Mouse (Mus musculus) intestine, embryonic 16.5 days (tissue): ENCODE results near the gene Ccdc24. TPM values are rescaled to one million over a fixed set of nuclear protein-coding genes. Genes with fewer than 3 reads are reported as not detected.

ENCODE experiments used
- ATAC-seq: fragments of 200-750 bp; cut with Nextera tagmentation; 2 replicates; pipeline ENCODE4 v1.8.0; 2017; ENCODE audit warnings: moderate TSS enrichment, moderate library complexity
- H3K27ac ChIP-seq: fragments of 300-500 bp; sonication (generic); 2 replicates; pipeline ENCODE4 v1.5.1; 2014; ENCODE audit warnings: mild to moderate bottlenecking, low read length
- H3K27me3 ChIP-seq: fragments of 300-500 bp; sonication (generic); replicated peaks from 2 replicates; pipeline ENCODE4 v1.6.1; 2014; ENCODE audit warnings: low read length, control low read depth, mixed read lengths; ENCODE audit not compliant: control insufficient read depth, insufficient read depth
- H3K36me3 ChIP-seq: fragments of 300-500 bp; sonication (generic); 2 replicates; pipeline ENCODE4 v1.6.1; 2014; ENCODE audit warnings: low read length, control low read depth; ENCODE audit not compliant: control insufficient read depth, insufficient read depth
- H3K4me1 ChIP-seq: fragments of 300-500 bp; sonication (generic); 2 replicates; pipeline ENCODE4 v1.6.1; 2014; ENCODE audit warnings: low read length, control low read depth, mixed read lengths; ENCODE audit not compliant: control insufficient read depth, insufficient read depth
- H3K4me2 ChIP-seq: fragments of 300-500 bp; sonication (generic); 2 replicates; pipeline ENCODE4 v1.6.1; 2014; ENCODE audit warnings: low read depth, low read length, control low read depth
- H3K4me3 ChIP-seq: fragments of 300-500 bp; sonication (generic); 2 replicates; pipeline ENCODE4 v1.5.1; 2014; ENCODE audit warnings: mild to moderate bottlenecking, low read length
- H3K9ac ChIP-seq: fragments of 300-500 bp; sonication (generic); 2 replicates; pipeline ENCODE4 v1.6.1; 2014; ENCODE audit warnings: low read depth, low read length
- H3K9me3 ChIP-seq: fragments of 300-500 bp; sonication (generic); 2 replicates; pipeline ENCODE4 v1.6.1; 2016; ENCODE audit warnings: low read length, control low read depth; ENCODE audit not compliant: control insufficient read depth
- WGBS: fragments of 180-500 bp; shearing (Covaris S2); extraction: QIAGEN DNeasy Blood & Tissue Kit; methylation state at CpG from one replicate; pipeline ENCODE4 v1.1.7; 2014; 5-methylcytosine and 5-hydroxymethylcytosine counted together
- polyA plus RNA-seq: library from polyadenylated mRNA; unstranded; fragments of >200 nt; fragmentation: Nextera tagmentation; extraction: Ambion mirVana; gene quantifications from 2 replicates; pipeline ENCODE4 v1.2.1, GENCODE M21; 2015

Ccdc24 gene
- 0.66 and 0.86 TPM in 2 replicates for polyA plus RNA-seq

GRCm38 (mm10) chr4:117872471-117872886 is at the start of gene Ccdc24:
Gene Ccdc24, minus strand, starts transcription at chr4:117872557.
- WGBS = 10% methylated on average over 14 of the region's 14 CpGs
- Histone ChIP-seq H3K27me3 (no peaks in the 10 kb centered on the region), H3K4me3 (peak within 1 kb of the TSS; percentile 22), H3K9ac (peak within 1 kb of the TSS; percentile 16), H3K27ac (no peak within 1 kb of the TSS), H3K36me3 (no peaks in the 10 kb centered on the region), H3K9me3 (no peaks in the 10 kb centered on the region), H3K4me2 (peak within 1 kb of the TSS; percentile 47), H3K4me1 (peaks cover 10% of the 10 kb centered on the region)
- ATAC-seq = peak; percentile 54

- Histone ChIP-seq H3K36me3 (no peaks in the 10 kb centered on the region), H3K27ac (no peak overlapping the region), H3K4me2 (no peak overlapping the region), H3K4me1 (peaks cover 10% of the 10 kb centered on the region; the same call in 1 of the 2 replicates), H3K27me3 (peaks cover 12% of the 10 kb centered on the region), H3K4me3 (no peak overlapping the region), H3K9me3 (no peaks in the 10 kb centered on the region), H3K9ac (no peak overlapping the region)
- 88% methylated on average over 2 of the region's 2 CpGs for WGBS
- no peak for ATAC-seq
Measured at GRCm38 (mm10) chr4:117921358-117921757, 49.0 kb upstream of the Ccdc24 start.

- H3K9me3 ChIP-seq = no peaks in the 10 kb centered on the region
- H3K27me3 ChIP-seq = no peaks in the 10 kb centered on the region
- H3K4me2 ChIP-seq = no peak overlapping the region
- H3K36me3 ChIP-seq = no peaks in the 10 kb centered on the region
- H3K9ac ChIP-seq = no peak overlapping the region
- no peak for ATAC-seq
- peaks cover 14% of the 10 kb centered on the region for H3K4me1 ChIP-seq
- peak overlapping the region; percentile 21; the same call in 1 of the 2 replicates for H3K27ac ChIP-seq
- no peak overlapping the region for H3K4me3 ChIP-seq
- WGBS = 69% methylated on average over 5 of the region's 5 CpGs
Measured at GRCm38 (mm10) chr4:117918762-117919161, 46.4 kb upstream of the Ccdc24 start.

GRCm38 (mm10) chr4:117918261-117918660 is 45.9 kb upstream of the Ccdc24 start:
- no peaks in the 10 kb centered on the region for H3K27me3 ChIP-seq
- no peaks in the 10 kb centered on the region for H3K9me3 ChIP-seq
- H3K27ac ChIP-seq = peak overlapping the region; percentile 69
- peaks cover 19% of the 10 kb centered on the region for H3K4me1 ChIP-seq
- ATAC-seq = no peak
- WGBS = 48% methylated on average over 3 of the region's 3 CpGs
- no peak overlapping the region for H3K4me3 ChIP-seq
- H3K36me3 ChIP-seq = no peaks in the 10 kb centered on the region
- no peak overlapping the region for H3K4me2 ChIP-seq
- H3K9ac ChIP-seq = no peak overlapping the region

GRCm38 (mm10) chr4:117917847-117918246 is 45.5 kb upstream of the Ccdc24 start:
- Histone ChIP-seq H3K9me3 (no peaks in the 10 kb centered on the region), H3K27me3 (no peaks in the 10 kb centered on the region), H3K4me3 (no peak overlapping the region), H3K4me2 (no peak overlapping the region), H3K27ac (peak overlapping the region; percentile 69), H3K36me3 (no peaks in the 10 kb centered on the region), H3K9ac (no peak overlapping the region), H3K4me1 (peaks cover 23% of the 10 kb centered on the region)
- WGBS = 82% methylated on average over 4 of the region's 4 CpGs
- ATAC-seq = no peak

GRCm38 (mm10) chr4:117917402-117917801 is 45.0 kb upstream of the Ccdc24 start:
- H3K27ac ChIP-seq = peak overlapping the region; percentile 69; the same call in 1 of the 2 replicates
- no peaks in the 10 kb centered on the region for H3K36me3 ChIP-seq
- H3K9me3 ChIP-seq = no peaks in the 10 kb centered on the region
- no peak overlapping the region for H3K4me3 ChIP-seq
- no peak overlapping the region for H3K9ac ChIP-seq
- H3K27me3 ChIP-seq = no peaks in the 10 kb centered on the region
- ATAC-seq = no peak
- H3K4me1 ChIP-seq = peaks cover 27% of the 10 kb centered on the region
- H3K4me2 ChIP-seq = no peak overlapping the region
- 76% methylated on average over 4 of the region's 4 CpGs for WGBS

- 64% methylated on average over 5 of the region's 5 CpGs for WGBS
- no peaks in the 10 kb centered on the region for H3K9me3 ChIP-seq
- no peaks in the 10 kb centered on the region for H3K27me3 ChIP-seq
- no peak overlapping the region for H3K9ac ChIP-seq
- H3K4me1 ChIP-seq = peaks cover 27% of the 10 kb centered on the region
- H3K27ac ChIP-seq = no peak overlapping the region
- H3K36me3 ChIP-seq = 0 out of 2 replicates have a peak, but pooled peaks cover 5% of the 10 kb centered on the region
- ATAC-seq = no peak
- no peak overlapping the region for H3K4me3 ChIP-seq
- 0 out of 2 replicates have a peak overlapping the region, but pooled peaks have one; percentile 75 for H3K4me2 ChIP-seq
Measured at GRCm38 (mm10) chr4:117916386-117916785, 44.0 kb upstream of the Ccdc24 start.

- Histone ChIP-seq H3K4me2 (peak overlapping the region; percentile 75), H3K9ac (peak overlapping the region; percentile 84), H3K27me3 (no peaks in the 10 kb centered on the region), H3K4me1 (peaks cover 27% of the 10 kb centered on the region), H3K27ac (peak overlapping the region; percentile 81; the same call in 1 of the 2 replicates), H3K36me3 (0 out of 2 replicates have a peak, but pooled peaks cover 5% of the 10 kb centered on the region), H3K9me3 (no peaks in the 10 kb centered on the region), H3K4me3 (peak overlapping the region; percentile 73)
- 5% methylated on average over 19 of the region's 19 CpGs for WGBS
- no peak for ATAC-seq
Measured at GRCm38 (mm10) chr4:117915489-117916105, 43.2 kb upstream of the Ccdc24 start.

- Histone ChIP-seq H3K4me2 (peak within 1 kb of the TSS; percentile 99), H3K9me3 (no peaks in the 10 kb centered on the region), H3K27ac (peak within 1 kb of the TSS; percentile 81), H3K4me3 (peak within 1 kb of the TSS; percentile 73), H3K36me3 (0 out of 2 replicates have a peak, but pooled peaks cover 5% of the 10 kb centered on the region), H3K27me3 (no peaks in the 10 kb centered on the region), H3K9ac (peak within 1 kb of the TSS; percentile 84), H3K4me1 (peaks cover 27% of the 10 kb centered on the region)
- WGBS = under 1% methylated on average over 61 of the region's 61 CpGs
- peak; percentile 95 for ATAC-seq
Measured at GRCm38 (mm10) chr4:117914591-117915442, 42.5 kb upstream of the Ccdc24 start, which contains the start of gene Ipo13. Gene Ipo13, minus strand, starts transcription at chr4:117914999.
